Mouse (Mus musculus) G1E (cell line): Measurements from ENCODE around the gene Krt71.

Experiments
- CTCF ChIP-seq: IDR thresholded peaks from 2 replicates; pipeline ENCODE4 v1.5.1; 2012; ENCODE audit warnings: low read depth, low read length, inconsistent platforms, mixed read lengths
- GATA1 ChIP-seq: IDR thresholded peaks from 2 replicates; pipeline ENCODE4 v1.6.1; 2012; ENCODE audit warnings: borderline replicate concordance, low read length, inconsistent platforms, mixed read lengths
- POLR2AphosphoS5 ChIP-seq: IDR thresholded peaks from 2 replicates; pipeline ENCODE4 v1.6.1; 2012; ENCODE audit warnings: low read depth, low read length, inconsistent platforms; ENCODE audit not compliant: insufficient replicate concordance
- TAL1 ChIP-seq: conservative IDR thresholded peaks from 2 replicates; pipeline ENCODE4 v1.6.1; 2012; ENCODE audit warnings: low read depth, low read length, inconsistent platforms, mixed read lengths

- TF ChIP-seq CTCF, result no peak
- TF ChIP-seq GATA1, result no peak
- TF ChIP-seq TAL1, result no peak
- TF ChIP-seq POLR2AphosphoS5, result no peak
Measured at GRCm38 (mm10) chr15:101707454-101707853, 35.5 kb downstream of the Krt71 start.
